Mouse (Mus musculus): ENCODE data around the gene Bhlhe40.

- TF ChIP-seq CTCF (IDR thresholded peaks at IDR 0.05) (no peak), EP300 (IDR thresholded peaks at IDR 0.05) (no peak)
Observed at GRCm38 (mm10) chr6:108661890-108662289, 1.5 kb downstream of the Bhlhe40 start.

Data from lung, postnatal 0 days (tissue).